Mouse (Mus musculus) kidney, postnatal 36 days (tissue): ENCODE results near the gene Gm20388.
A peak's percentile ranks its signal among the peaks of the same experiment; 100 is the strongest.

Source experiments
- DNase-seq, 2 experiments: peaks; one replicate each; pipeline ENCODE4 v3.0.0; 2021 to 2022; ENCODE audit warnings: mixed read lengths in 2 of 2

Gm20388 gene

GRCm38 (mm10) chr8:121991611-121992010, 2081.0 kb downstream of the Gm20388 start:
- DNase-seq = no peak

GRCm38 (mm10) chr8:121992911-121993310, 2082.3 kb downstream of the Gm20388 start:
- no peak for DNase-seq

- no peak for DNase-seq
Measured at GRCm38 (mm10) chr8:121995112-121995511, 2084.5 kb downstream of the Gm20388 start.

GRCm38 (mm10) chr8:121995895-121996294, 2085.3 kb downstream of the Gm20388 start:
- peak in 1 of 2 experiments; percentile 8 for DNase-seq

GRCm38 (mm10) chr8:121998631-121999030, 2088.0 kb downstream of the Gm20388 start:
- DNase-seq = no peak

- DNase-seq = no peak
Measured at GRCm38 (mm10) chr8:121999211-121999610, 2088.6 kb downstream of the Gm20388 start.

- DNase-seq = no peak
Measured at GRCm38 (mm10) chr8:122001339-122002115, 2090.9 kb downstream of the Gm20388 start.

GRCm38 (mm10) chr8:122003646-122004045, 2093.0 kb downstream of the Gm20388 start:
- no peak for DNase-seq

- DNase-seq = no peak
Measured at GRCm38 (mm10) chr8:122004131-122004530, 2093.5 kb downstream of the Gm20388 start.

GRCm38 (mm10) chr8:122005422-122006204, 2095.0 kb downstream of the Gm20388 start:
- DNase-seq = peak in 1 of 2 experiments; percentile 37

GRCm38 (mm10) chr8:122006688-122007484, 2096.2 kb downstream of the Gm20388 start:
- DNase-seq = no peak

GRCm38 (mm10) chr8:122008395-122008794, 2097.8 kb downstream of the Gm20388 start:
- DNase-seq = no peak

GRCm38 (mm10) chr8:122010638-122011037, 2100.0 kb downstream of the Gm20388 start:
- no peak for DNase-seq

- DNase-seq = no peak
Measured at GRCm38 (mm10) chr8:122011066-122011588, 2100.5 kb downstream of the Gm20388 start.

- no peak for DNase-seq
Measured at GRCm38 (mm10) chr8:122014606-122015005, 2104.0 kb downstream of the Gm20388 start.

- peak; percentile 4 to 21 for DNase-seq
Measured at GRCm38 (mm10) chr8:122018046-122018831, 2107.6 kb downstream of the Gm20388 start.

- no peak for DNase-seq
Measured at GRCm38 (mm10) chr8:122019162-122019561, 2108.5 kb downstream of the Gm20388 start.

GRCm38 (mm10) chr8:122020050-122020771, 2109.6 kb downstream of the Gm20388 start:
- DNase-seq = no peak

- DNase-seq = peak; percentile 64 to 73
Measured at GRCm38 (mm10) chr8:122021725-122022124, 2111.1 kb downstream of the Gm20388 start.

- peak; percentile 6 to 12 for DNase-seq
Measured at GRCm38 (mm10) chr8:122022274-122022673, 2111.6 kb downstream of the Gm20388 start.

- no peak for DNase-seq
Measured at GRCm38 (mm10) chr8:122022705-122023104, 2112.1 kb downstream of the Gm20388 start.
